Mouse (Mus musculus) liver, embryonic 14.5 days (tissue): ENCODE results near the gene Arhgap24.

ENCODE experiments used
- CTCF ChIP-seq: IDR thresholded peaks from 2 replicates; pipeline ENCODE4 v1.5.1; 2016; ENCODE audit warnings: antibody characterized with exemption, low read depth, control low read depth
- EP300 ChIP-seq: IDR thresholded peaks from 2 replicates; pipeline ENCODE4 v1.6.1; 2016; ENCODE audit warnings: antibody characterized with exemption, low read depth

GRCm38 (mm10) chr5:102492152-102492551 is 11.0 kb downstream of the Arhgap24 start:
- TF ChIP-seq CTCF (no peak), EP300 (no peak)
